Mouse (Mus musculus) intestine, postnatal 0 days (tissue): ENCODE data around the gene Hoxd11. TPM values are rescaled to one million over a fixed set of nuclear protein-coding genes. Genes with fewer than 3 reads are reported as not detected.

Experiments
- ATAC-seq: fragments of 200-750 bp; cut with Nextera tagmentation; 2 replicates; pipeline ENCODE4 v1.8.0; 2017; ENCODE audit warnings: mild to moderate bottlenecking, moderate TSS enrichment, moderate library complexity
- H3K27ac ChIP-seq: fragments of 300-500 bp; sonication (generic); 2 replicates; pipeline ENCODE4 v1.5.1; 2014; ENCODE audit warnings: mild to moderate bottlenecking, low read depth, low read length, moderate library complexity
- H3K27me3 ChIP-seq: fragments of 300-500 bp; sonication (generic); replicated peaks from 2 replicates; pipeline ENCODE4 v1.6.1; 2014; ENCODE audit warnings: low read length, mixed read lengths; ENCODE audit not compliant: control insufficient read depth, insufficient read depth
- H3K36me3 ChIP-seq: fragments of 300-500 bp; sonication (generic); 2 replicates; pipeline ENCODE4 v1.6.1; 2014; ENCODE audit warnings: mild to moderate bottlenecking, moderate library complexity; ENCODE audit not compliant: control insufficient read depth, insufficient read depth
- H3K4me1 ChIP-seq: fragments of 300-500 bp; sonication (generic); replicated peaks from 2 replicates; pipeline ENCODE4 v1.6.1; 2014; ENCODE audit warnings: antibody characterized with exemption, low read length, mixed read lengths; ENCODE audit not compliant: control insufficient read depth, insufficient read depth
- H3K4me2 ChIP-seq: fragments of 300-500 bp; sonication (generic); replicated peaks from 2 replicates; pipeline ENCODE4 v1.6.1; 2014; ENCODE audit warnings: low read depth, mild to moderate bottlenecking, moderate library complexity
- H3K4me3 ChIP-seq: fragments of 300-500 bp; sonication (generic); 2 replicates; pipeline ENCODE4 v1.5.1; 2014; ENCODE audit warnings: low read depth, low read length
- H3K9ac ChIP-seq: fragments of 300-500 bp; sonication (generic); 2 replicates; pipeline ENCODE4 v1.6.1; 2014; ENCODE audit warnings: mild to moderate bottlenecking, low read depth, low read length
- H3K9me3 ChIP-seq: fragments of 300-500 bp; sonication (generic); 2 replicates; pipeline ENCODE4 v1.6.1; 2016; ENCODE audit warnings: mixed run types; ENCODE audit not compliant: control insufficient read depth
- CTCF ChIP-seq: sonication (generic); IDR thresholded peaks from 2 replicates; pipeline ENCODE4 v1.5.1; 2016; ENCODE audit warnings: low read depth, mild to moderate bottlenecking, control low read depth, antibody characterized with exemption, moderate library complexity
- WGBS: fragments of 180-500 bp; shearing (Covaris S2); extraction: QIAGEN DNeasy Blood & Tissue Kit; methylation state at CpG from one replicate; pipeline ENCODE4 v1.1.7; 2014; 5-methylcytosine and 5-hydroxymethylcytosine counted together
- polyA plus RNA-seq: library from polyadenylated mRNA; unstranded; fragments of >200 nt; fragmentation: Nextera tagmentation; extraction: Ambion mirVana; gene quantifications from 2 replicates; pipeline ENCODE4 v1.2.1, GENCODE M21; 2015

Gene Hoxd11
- polyA plus RNA-seq, 1 experiment from 2014 or later: 0.64 TPM

DNA sequence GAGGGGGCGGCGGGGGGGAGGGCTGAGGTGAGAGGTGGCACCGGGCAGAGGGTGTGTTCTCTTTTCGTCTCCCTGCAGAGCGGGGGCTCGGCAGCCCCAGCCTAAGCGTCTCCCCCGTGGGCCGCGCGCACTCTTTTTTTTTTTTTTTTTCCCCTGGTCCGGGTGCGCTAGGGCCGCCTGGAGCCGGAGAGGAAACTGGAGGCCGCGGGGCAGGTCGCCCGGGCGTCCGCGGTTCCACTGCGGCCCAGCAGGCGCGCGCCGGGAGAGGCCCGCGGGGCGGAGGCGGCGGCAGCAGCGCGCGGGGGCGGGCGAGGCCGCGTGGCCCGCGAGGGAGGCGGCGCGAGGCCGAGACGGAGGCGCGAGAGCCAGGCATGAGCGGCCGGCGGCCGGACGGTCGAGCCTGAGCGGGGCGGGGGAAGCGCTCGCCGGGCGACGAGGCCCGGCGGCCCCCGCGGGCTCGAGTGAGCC lies 25.7 kb downstream of the Hoxd11 start:
- Histone ChIP-seq H3K4me1 (no peaks in the 10 kb centered on the region), H3K27ac (peak overlapping the region; percentile 60), H3K4me3 (peak overlapping the region; percentile 55), H3K4me2 (peak overlapping the region; percentile 78), H3K27me3 (peaks cover 95% of the 10 kb centered on the region), H3K9me3 (no peaks in the 10 kb centered on the region), H3K9ac (peak overlapping the region; percentile 50), H3K36me3 (no peaks in the 10 kb centered on the region)
- peak; percentile 42; the same call in 1 of the 2 replicates for ATAC-seq
- 1% methylated on average over 27 of the region's 66 CpGs for WGBS
- TF ChIP-seq CTCF: no peak

DNA sequence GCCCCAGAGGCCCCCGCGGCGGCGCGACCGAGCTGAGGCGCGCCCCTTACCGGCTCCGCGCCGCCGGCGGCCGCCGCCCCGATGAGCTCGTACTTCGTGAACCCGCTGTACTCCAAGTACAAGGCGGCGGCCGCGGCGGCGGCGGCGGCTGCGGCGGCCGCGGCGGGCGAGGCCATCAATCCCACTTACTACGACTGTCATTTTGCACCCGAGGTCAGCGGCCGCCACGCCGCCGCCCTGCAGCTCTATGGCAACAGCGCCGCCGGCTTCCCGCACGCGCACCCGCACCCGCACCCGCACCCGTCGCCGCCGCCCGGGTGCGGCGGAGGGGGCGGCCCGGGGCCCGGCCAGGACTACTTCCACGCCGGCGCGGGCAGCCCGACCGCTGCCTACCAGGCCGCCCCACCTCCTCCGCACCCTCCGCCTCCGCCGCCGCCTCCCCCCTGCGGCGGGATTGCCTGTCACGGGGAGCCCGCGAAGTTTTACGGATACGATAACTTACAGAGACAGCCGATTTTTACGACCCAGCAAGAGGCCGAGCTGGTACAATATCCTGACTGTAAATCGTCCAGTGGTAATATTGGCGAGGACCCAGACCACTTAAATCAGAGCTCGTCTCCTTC lies 26.2 kb downstream of the Hoxd11 start:
- peak overlapping the region; percentile 50 for H3K9ac ChIP-seq
- H3K4me1 ChIP-seq: no peaks in the 10 kb centered on the region
- TF ChIP-seq CTCF: no peak
- H3K36me3 ChIP-seq: no peaks in the 10 kb centered on the region
- H3K4me2 ChIP-seq: peak overlapping the region; percentile 78
- H3K9me3 ChIP-seq: no peaks in the 10 kb centered on the region
- peak; percentile 34; the same call in 1 of the 2 replicates for ATAC-seq
- under 1% methylated on average over 61 of the region's 85 CpGs for WGBS
- H3K27ac ChIP-seq: peak overlapping the region; percentile 60
- H3K4me3 ChIP-seq: peak overlapping the region; percentile 55
- H3K27me3 ChIP-seq: peaks cover 95% of the 10 kb centered on the region

GRCm38 (mm10) chr2:74706393-74706960 lies 27.1 kb downstream of the Hoxd11 start:
- Histone ChIP-seq H3K36me3 (no peaks in the 10 kb centered on the region), H3K9ac (no peak overlapping the region), H3K4me2 (peak overlapping the region; percentile 78; the same call in 1 of the 2 replicates), H3K27ac (no peak overlapping the region), H3K27me3 (peaks cover 92% of the 10 kb centered on the region), H3K4me1 (no peaks in the 10 kb centered on the region), H3K9me3 (no peaks in the 10 kb centered on the region), H3K4me3 (peak overlapping the region; percentile 55)
- no peak for ATAC-seq
- 10% methylated on average over 13 of the region's 13 CpGs for WGBS
- no peak for TF ChIP-seq CTCF

DNA sequence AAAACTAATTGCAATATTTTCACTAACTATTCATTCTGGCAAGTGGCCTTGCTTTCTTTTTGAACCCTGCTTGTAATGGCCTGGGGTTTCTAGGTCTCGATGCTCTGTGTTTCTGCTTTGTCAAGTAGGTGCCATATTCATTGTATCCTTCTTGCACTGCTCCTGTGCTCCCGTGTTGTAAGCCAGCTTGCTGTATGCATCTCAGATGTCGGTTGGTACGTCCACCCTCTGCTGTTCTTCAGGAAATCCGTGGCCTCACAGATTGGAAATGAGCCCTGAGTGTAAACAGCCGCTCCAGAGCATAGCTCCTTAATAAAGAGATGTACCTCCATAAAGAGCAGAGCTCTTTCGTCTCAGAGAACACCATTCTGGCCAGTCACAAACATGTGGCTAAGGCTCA lies 28.2 kb downstream of the Hoxd11 start:
- 37% methylated on average over 7 of the region's 7 CpGs for WGBS
- ATAC-seq: no peak
- Histone ChIP-seq H3K9me3 (no peaks in the 10 kb centered on the region), H3K27ac (no peak overlapping the region), H3K4me3 (no peak overlapping the region), H3K4me2 (0 out of 2 replicates have a peak overlapping the region, but pooled peaks have one; percentile 6), H3K9ac (no peak overlapping the region), H3K27me3 (peaks cover 94% of the 10 kb centered on the region), H3K36me3 (no peaks in the 10 kb centered on the region), H3K4me1 (no peaks in the 10 kb centered on the region)
- TF ChIP-seq CTCF: no peak

- no peak overlapping the region for H3K27ac ChIP-seq
- H3K36me3 ChIP-seq: no peaks in the 10 kb centered on the region
- ATAC-seq: no peak
- H3K4me3 ChIP-seq: no peak overlapping the region
- H3K9ac ChIP-seq: no peak overlapping the region
- H3K4me1 ChIP-seq: no peaks in the 10 kb centered on the region
- WGBS: 31% methylated on average over 4 of the region's 4 CpGs
- H3K4me2 ChIP-seq: no peak overlapping the region
- H3K9me3 ChIP-seq: no peaks in the 10 kb centered on the region
- H3K27me3 ChIP-seq: peaks cover 94% of the 10 kb centered on the region
- no peak for TF ChIP-seq CTCF
Observed at GRCm38 (mm10) chr2:74708676-74709075, 29.3 kb downstream of the Hoxd11 start.

GRCm38 (mm10) chr2:74709465-74710419 lies 30.4 kb downstream of the Hoxd11 start:
- ATAC-seq: no peak
- Histone ChIP-seq H3K36me3 (no peaks in the 10 kb centered on the region), H3K9ac (no peak overlapping the region), H3K4me1 (no peaks in the 10 kb centered on the region), H3K27ac (no peak overlapping the region), H3K4me3 (no peak overlapping the region), H3K27me3 (peaks cover 94% of the 10 kb centered on the region), H3K4me2 (no peak overlapping the region), H3K9me3 (no peaks in the 10 kb centered on the region)
- WGBS: 22% methylated on average over 5 of the region's 5 CpGs
- TF ChIP-seq CTCF: no peak
